Mouse (Mus musculus) liver, postnatal 0 days (tissue): ENCODE measurements at regions not wholly inside any gene's neighbourhood (a gene's known extent, or its start where the extent isn't known, plus 50 kb on each side); places are given as distances from the start of the nearest gene placed in this dataset.

Source experiments
- CTCF ChIP-seq: sonication (generic); IDR thresholded peaks from 2 replicates; pipeline ENCODE4 v1.5.1; 2016; ENCODE audit warnings: antibody characterized with exemption, low read depth
- EP300 ChIP-seq: IDR thresholded peaks from 2 replicates; pipeline ENCODE4 v1.6.1; 2016; ENCODE audit warnings: antibody characterized with exemption, low read depth, mild to moderate bottlenecking

GRCm38 (mm10) chr4:34227611-34228010 lies 177.6 kb upstream of the Spaca1 start:
- no peak for TF ChIP-seq CTCF
- no peak for TF ChIP-seq EP300
